In the genomic region with DNA sequence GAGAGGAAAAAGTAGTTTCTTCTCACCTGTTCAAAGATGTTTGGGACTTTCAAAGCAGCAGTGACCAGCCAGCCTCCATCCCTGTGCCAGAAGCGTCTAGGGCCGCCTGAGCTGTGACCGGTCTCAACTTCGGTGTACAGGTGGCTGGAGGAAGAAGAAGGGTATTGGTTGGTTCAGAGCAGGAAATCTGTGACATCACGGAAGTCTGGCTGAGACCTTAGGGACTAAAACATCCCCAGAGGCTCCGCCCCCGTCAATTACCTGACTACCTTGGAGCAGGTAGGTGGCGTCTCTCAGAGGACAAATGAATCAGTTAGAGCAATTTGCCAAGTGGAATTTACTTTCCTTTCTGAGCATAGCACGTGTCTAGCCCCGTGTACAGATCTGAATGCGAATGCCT, we compare ENCODE assay signal across 9 mouse cellular contexts. TPM values are rescaled to one million over a fixed set of nuclear protein-coding genes. Genes with fewer than 3 reads are reported as not detected.
DNase-seq lines count a peak whose midpoint lies in the region; ATAC-seq lines count a peak whose summit lies in the region.
"Had no signal": no experiment of that assay in that cellular context is flagged by ENCODE, and none has a peak within 500 bp of the region (broad histone marks: within the 10 kb centered on the region; RNA-seq: fewer than 3 reads in every experiment).

A gene (minus strand): TSS at position 147 of the 400 bp plus-strand sequence.

- no peak within 1 kb of the TSS for H3K27ac ChIP-seq in heart, embryonic 11.5 days (ENCODE audit: low read depth, low read length)
- no peak within 1 kb of the TSS; the same call in 1 of the 2 replicates for H3K27ac ChIP-seq in lung, embryonic 15.5 days

- no peaks in the 10 kb centered on the region for H3K9me3 ChIP-seq in heart, embryonic 11.5 days (replicated peaks; ENCODE audit: control insufficient read depth, low read length)
- no peaks in the 10 kb centered on the region for H3K9me3 ChIP-seq in lung, embryonic 15.5 days

- no peak for ATAC-seq in heart, embryonic 11.5 days (replicated peaks; ENCODE audit: insufficient number of reproducible peaks, low FRiP score, low TSS enrichment)
- ATAC-seq in lung, embryonic 15.5 days (ENCODE audit: borderline replicate concordance, extremely low read depth, low FRiP score, low TSS enrichment) = no peak

- peak within 1 kb of the TSS; percentile 46; the same call in 1 of the 2 replicates for H3K4me3 ChIP-seq in heart, embryonic 11.5 days (ENCODE audit: low read depth, low read length)
- peak within 1 kb of the TSS; percentile 7 for H3K4me3 ChIP-seq in lung, embryonic 15.5 days

- peak within 1 kb of the TSS; percentile 66 for H3K4me2 ChIP-seq in heart, embryonic 11.5 days
- H3K4me2 ChIP-seq in lung, embryonic 15.5 days = peak within 1 kb of the TSS; percentile 62

- H3K4me1 ChIP-seq in heart, embryonic 11.5 days (ENCODE audit: control insufficient read depth, insufficient read depth, low read length) = peaks cover 7% of the 10 kb centered on the region
- H3K4me1 ChIP-seq in lung, embryonic 15.5 days = peaks cover 24% of the 10 kb centered on the region

- no peak within 1 kb of the TSS for H3K9ac ChIP-seq in heart, embryonic 11.5 days (ENCODE audit: low read depth, low read length)
- H3K9ac ChIP-seq in lung, embryonic 15.5 days = no peak within 1 kb of the TSS

- 70% methylated on average over 11 of the region's 11 CpGs for WGBS in heart, embryonic 11.5 days (ENCODE audit: insufficient replicate concordance)
- WGBS in lung, embryonic 15.5 days = 50% methylated on average over 11 of the region's 11 CpGs

- DNase-seq in left cerebral cortex, adult 18-20 months (ENCODE audit: low spot score in 2 of 2) = no peak
- DNase-seq in left cerebral cortex, adult 11 months (ENCODE audit: low spot score) = no peak
- peak; percentile 79 for DNase-seq in kidney, postnatal 14 days
- DNase-seq in right cerebral cortex, postnatal 4 days = no peak
- DNase-seq in spleen, postnatal 4 days (ENCODE audit: low spot score in 2 of 2) = no peak
- no peak for DNase-seq in cerebellum, postnatal 4 days (ENCODE audit: low spot score in 2 of 2)

- H3K27me3 ChIP-seq in heart, embryonic 11.5 days (ENCODE audit: control insufficient read depth, insufficient read depth, low read length) = no peaks in the 10 kb centered on the region
- H3K27me3 ChIP-seq in lung, embryonic 15.5 days = peaks cover 6% of the 10 kb centered on the region; the same call in 1 of the 2 replicates
- H3K27me3 ChIP-seq: Patski had no signal

- H3K36me3 ChIP-seq in heart, embryonic 11.5 days (ENCODE audit: control insufficient read depth, insufficient read depth, low read length) = no peaks in the 10 kb centered on the region
- H3K36me3 ChIP-seq in lung, embryonic 15.5 days = no peaks in the 10 kb centered on the region

RNA-seq across cellular contexts. Expression of the gene that starts here (rescaled TPM):
- total RNA-seq in left cerebral cortex, adult 18-20 months (2021) = 10 to 100 TPM; 22.0 to 24.1 TPM
- polyA plus RNA-seq in heart, embryonic 11.5 days (2014; fragmentation: Nextera tagmentation; extraction: Ambion mirVana) = 0.56 and 0.70 TPM in 2 replicates
- 5.4 and 6.2 TPM in 2 replicates for polyA plus RNA-seq in lung, embryonic 15.5 days (2015; fragmentation: Nextera tagmentation; extraction: Ambion mirVana)
